Mouse (Mus musculus): Measurements from ENCODE around the gene Picalm. TPM values are rescaled to one million over a fixed set of nuclear protein-coding genes. Genes with fewer than 3 reads are reported as not detected.
"Not testable (repeated sequence)": the region's sequence is repeated elsewhere in the genome, so short reads cannot be mapped to it uniquely, and the experiment has no call there.

Gene Picalm
- polyA plus RNA-seq, 1 experiment from 2014 or later = 28.0 TPM

- WGBS = 96% methylated on average over 2 of the region's 2 CpGs
- Histone ChIP-seq H3K27me3 (no peaks in the 10 kb centered on the region), H3K4me2 (no peak overlapping the region), H3K9me3 (replicated peaks) (no peaks in the 10 kb centered on the region), H3K4me1 (replicated peaks) (peaks cover 11% of the 10 kb centered on the region), H3K27ac (no peak overlapping the region), H3K9ac (no peak overlapping the region), H3K4me3 (no peak overlapping the region), H3K36me3 (peaks cover 22% of the 10 kb centered on the region)
- no peak for ATAC-seq (replicated peaks; ENCODE audit: insufficient number of reproducible peaks, insufficient read depth, low FRiP score, low read depth)
Measured at GRCm38 (mm10) chr7:90158034-90158433, 28.0 kb downstream of the Picalm start.

GRCm38 (mm10) chr7:90160598-90160997 is 30.6 kb downstream of the Picalm start:
- WGBS = 87% methylated on average over 5 of the region's 5 CpGs
- Histone ChIP-seq H3K4me1 (replicated peaks) (peaks cover 9% of the 10 kb centered on the region), H3K9ac (no peak overlapping the region), H3K36me3 (peaks cover 25% of the 10 kb centered on the region), H3K4me2 (no peak overlapping the region), H3K27me3 (no peaks in the 10 kb centered on the region), H3K9me3 (replicated peaks) (no peaks in the 10 kb centered on the region), H3K4me3 (no peak overlapping the region), H3K27ac (no peak overlapping the region)
- no peak for ATAC-seq (replicated peaks; ENCODE audit: insufficient number of reproducible peaks, insufficient read depth, low FRiP score, low read depth)

- Histone ChIP-seq H3K9me3 (replicated peaks) (no peaks in the 10 kb centered on the region), H3K4me2 (no peak overlapping the region), H3K4me1 (replicated peaks) (no peaks in the 10 kb centered on the region), H3K36me3 (peaks cover 48% of the 10 kb centered on the region), H3K27me3 (no peaks in the 10 kb centered on the region), H3K27ac (no peak overlapping the region), H3K9ac (no peak overlapping the region), H3K4me3 (no peak overlapping the region)
- ATAC-seq (replicated peaks; ENCODE audit: insufficient number of reproducible peaks, insufficient read depth, low FRiP score, low read depth) = no peak
- WGBS = 73% methylated on average over 1 of the region's 1 CpGs
Measured at GRCm38 (mm10) chr7:90164276-90164675, 34.3 kb downstream of the Picalm start.

GRCm38 (mm10) chr7:90165970-90166369 is 36.0 kb downstream of the Picalm start:
- ATAC-seq (replicated peaks; ENCODE audit: insufficient number of reproducible peaks, insufficient read depth, low FRiP score, low read depth) = no peak
- Histone ChIP-seq H3K9ac (no peak overlapping the region), H3K4me2 (no peak overlapping the region), H3K36me3 (peaks cover 47% of the 10 kb centered on the region), H3K27ac (no peak overlapping the region), H3K27me3 (no peaks in the 10 kb centered on the region), H3K4me1 (replicated peaks) (no peaks in the 10 kb centered on the region), H3K9me3 (replicated peaks) (no peaks in the 10 kb centered on the region), H3K4me3 (no peak overlapping the region)
- 71% methylated on average over 1 of the region's 1 CpGs for WGBS

- 79% methylated on average over 10 of the region's 10 CpGs for WGBS
- H3K9ac ChIP-seq; H3K4me2 ChIP-seq; H3K27ac ChIP-seq; H3K9me3 ChIP-seq (replicated peaks); ATAC-seq (replicated peaks; ENCODE audit: insufficient number of reproducible peaks, insufficient read depth, low FRiP score, low read depth); H3K27me3 ChIP-seq; H3K4me1 ChIP-seq (replicated peaks); H3K4me3 ChIP-seq: not testable (repeated sequence)
- H3K36me3 ChIP-seq = peaks cover 38% of the 10 kb centered on the region
Measured at GRCm38 (mm10) chr7:90167777-90168176, 37.8 kb downstream of the Picalm start.

GRCm38 (mm10) chr7:90173778-90174177 is 43.8 kb downstream of the Picalm start:
- Histone ChIP-seq H3K9me3 (replicated peaks) (no peaks in the 10 kb centered on the region), H3K4me1 (replicated peaks) (no peaks in the 10 kb centered on the region), H3K27me3 (no peaks in the 10 kb centered on the region), H3K27ac (no peak overlapping the region), H3K4me3 (no peak overlapping the region), H3K4me2 (no peak overlapping the region), H3K36me3 (peaks cover 45% of the 10 kb centered on the region), H3K9ac (no peak overlapping the region)
- WGBS = 96% methylated on average over 1 of the region's 1 CpGs
- no peak for ATAC-seq (replicated peaks; ENCODE audit: insufficient number of reproducible peaks, insufficient read depth, low FRiP score, low read depth)

- no peak overlapping the region for H3K9ac ChIP-seq
- peaks cover 47% of the 10 kb centered on the region for H3K36me3 ChIP-seq
- H3K4me1 ChIP-seq (replicated peaks) = no peaks in the 10 kb centered on the region
- H3K4me3 ChIP-seq = no peak overlapping the region
- no peak for ATAC-seq (replicated peaks; ENCODE audit: insufficient number of reproducible peaks, insufficient read depth, low FRiP score, low read depth)
- H3K4me2 ChIP-seq = no peak overlapping the region
- no peaks in the 10 kb centered on the region for H3K9me3 ChIP-seq (replicated peaks)
- no peaks in the 10 kb centered on the region for H3K27me3 ChIP-seq
- 75% methylated on average over 2 of the region's 2 CpGs for WGBS
- no peak overlapping the region for H3K27ac ChIP-seq
Measured at GRCm38 (mm10) chr7:90175576-90175975, 45.6 kb downstream of the Picalm start.

- Histone ChIP-seq H3K9ac (no peak overlapping the region), H3K4me3 (no peak overlapping the region), H3K9me3 (replicated peaks) (no peaks in the 10 kb centered on the region), H3K27me3 (no peaks in the 10 kb centered on the region), H3K36me3 (peaks cover 37% of the 10 kb centered on the region), H3K4me2 (no peak overlapping the region), H3K27ac (no peak overlapping the region), H3K4me1 (replicated peaks) (no peaks in the 10 kb centered on the region)
- WGBS = 93% methylated on average over 1 of the region's 1 CpGs
- no peak for ATAC-seq (replicated peaks; ENCODE audit: insufficient number of reproducible peaks, insufficient read depth, low FRiP score, low read depth)
Measured at GRCm38 (mm10) chr7:90180635-90181034, 50.6 kb downstream of the Picalm start.

GRCm38 (mm10) chr7:90200251-90200650 is 70.2 kb downstream of the Picalm start:
- no peak overlapping the region for H3K27ac ChIP-seq
- H3K4me1 ChIP-seq (replicated peaks) = peaks cover 4% of the 10 kb centered on the region; the same call in 1 of the 2 replicates
- no peak for ATAC-seq (replicated peaks; ENCODE audit: insufficient number of reproducible peaks, insufficient read depth, low FRiP score, low read depth)
- H3K27me3 ChIP-seq = no peaks in the 10 kb centered on the region
- no peak overlapping the region for H3K4me3 ChIP-seq
- 85% methylated on average over 5 of the region's 5 CpGs for WGBS
- no peak overlapping the region for H3K4me2 ChIP-seq
- H3K9ac ChIP-seq = no peak overlapping the region
- peaks cover 42% of the 10 kb centered on the region for H3K36me3 ChIP-seq
- no peaks in the 10 kb centered on the region for H3K9me3 ChIP-seq (replicated peaks)

GRCm38 (mm10) chr7:90201877-90202465 is 72.0 kb downstream of the Picalm start:
- peaks cover 40% of the 10 kb centered on the region for H3K36me3 ChIP-seq
- no peak overlapping the region for H3K27ac ChIP-seq
- H3K4me1 ChIP-seq (replicated peaks) = peaks cover 4% of the 10 kb centered on the region; the same call in 1 of the 2 replicates
- ATAC-seq (replicated peaks; ENCODE audit: insufficient number of reproducible peaks, insufficient read depth, low FRiP score, low read depth) = no peak
- no peaks in the 10 kb centered on the region for H3K9me3 ChIP-seq (replicated peaks)
- no peak overlapping the region for H3K4me3 ChIP-seq
- no peaks in the 10 kb centered on the region for H3K27me3 ChIP-seq
- H3K9ac ChIP-seq = no peak overlapping the region
- H3K4me2 ChIP-seq = no peak overlapping the region
- WGBS = 70% methylated on average over 2 of the region's 2 CpGs

GRCm38 (mm10) chr7:90203914-90204313 is 73.9 kb downstream of the Picalm start:
- Histone ChIP-seq H3K9ac (no peak overlapping the region), H3K27me3 (no peaks in the 10 kb centered on the region), H3K4me1 (replicated peaks) (peaks cover 4% of the 10 kb centered on the region; the same call in 1 of the 2 replicates), H3K36me3 (peaks cover 45% of the 10 kb centered on the region), H3K9me3 (replicated peaks) (no peaks in the 10 kb centered on the region), H3K4me3 (no peak overlapping the region), H3K27ac (no peak overlapping the region), H3K4me2 (no peak overlapping the region)
- WGBS = 83% methylated on average over 2 of the region's 2 CpGs
- no peak for ATAC-seq (replicated peaks; ENCODE audit: insufficient number of reproducible peaks, insufficient read depth, low FRiP score, low read depth)

GRCm38 (mm10) chr7:90210116-90210515 is 80.1 kb downstream of the Picalm start:
- H3K36me3 ChIP-seq = peaks cover 28% of the 10 kb centered on the region
- H3K9ac ChIP-seq = no peak overlapping the region
- no peak overlapping the region for H3K4me2 ChIP-seq
- no peak overlapping the region for H3K27ac ChIP-seq
- WGBS = 95% methylated on average over 2 of the region's 2 CpGs
- no peak for ATAC-seq (replicated peaks; ENCODE audit: insufficient number of reproducible peaks, insufficient read depth, low FRiP score, low read depth)
- no peaks in the 10 kb centered on the region for H3K27me3 ChIP-seq
- no peaks in the 10 kb centered on the region; the same call in 1 of the 2 replicates for H3K4me1 ChIP-seq (replicated peaks)
- H3K9me3 ChIP-seq (replicated peaks) = no peaks in the 10 kb centered on the region
- no peak overlapping the region for H3K4me3 ChIP-seq

Measured in heart, embryonic 15.5 days (tissue).